Mouse (Mus musculus) liver, adult 2 months (tissue): Measurements from ENCODE around the gene Ptpdc1.

Experiments used
- CTCF ChIP-seq: fragments of 200-500 bp; IDR thresholded peaks from 2 replicates; pipeline ENCODE4 v1.5.1; 2011; ENCODE audit warnings: low read depth, low read length, control low read depth
- POLR2A ChIP-seq: fragments of 200-500 bp; IDR thresholded peaks from 2 replicates; pipeline ENCODE4 v1.6.1; 2011; ENCODE audit warnings: low read length, control low read depth; ENCODE audit not compliant: insufficient read depth; ENCODE audit errors: extremely low read depth

DNA sequence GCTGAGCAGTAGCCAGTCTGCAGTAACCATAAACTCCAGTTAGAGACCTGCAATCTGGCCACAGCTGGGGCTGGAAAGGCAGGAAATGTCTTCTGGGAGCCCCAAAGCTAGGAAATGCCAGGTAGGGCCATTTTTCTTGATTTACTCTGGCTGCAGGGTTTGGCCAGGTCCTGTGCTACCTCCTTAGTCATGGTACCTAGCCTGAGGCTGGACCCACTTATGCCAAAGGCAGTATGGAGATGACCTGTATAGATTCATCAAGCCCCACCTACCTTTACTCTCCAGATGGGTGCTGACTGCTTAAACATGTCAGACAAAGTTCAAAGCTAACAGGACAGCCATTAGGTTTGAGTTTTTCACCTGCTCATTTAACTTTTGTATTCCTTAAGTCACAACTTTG lies 7.7 kb downstream of the Ptpdc1 start:
- no peak for TF ChIP-seq CTCF
- TF ChIP-seq POLR2A = no peak
